Mouse (Mus musculus): ENCODE data around the gene Map2k5. TPM values are rescaled to one million over a fixed set of nuclear protein-coding genes. Genes with fewer than 3 reads are reported as not detected.

The Map2k5 gene
- polyA plus RNA-seq, 2 experiments: 37.1 to 37.5 TPM

DNA sequence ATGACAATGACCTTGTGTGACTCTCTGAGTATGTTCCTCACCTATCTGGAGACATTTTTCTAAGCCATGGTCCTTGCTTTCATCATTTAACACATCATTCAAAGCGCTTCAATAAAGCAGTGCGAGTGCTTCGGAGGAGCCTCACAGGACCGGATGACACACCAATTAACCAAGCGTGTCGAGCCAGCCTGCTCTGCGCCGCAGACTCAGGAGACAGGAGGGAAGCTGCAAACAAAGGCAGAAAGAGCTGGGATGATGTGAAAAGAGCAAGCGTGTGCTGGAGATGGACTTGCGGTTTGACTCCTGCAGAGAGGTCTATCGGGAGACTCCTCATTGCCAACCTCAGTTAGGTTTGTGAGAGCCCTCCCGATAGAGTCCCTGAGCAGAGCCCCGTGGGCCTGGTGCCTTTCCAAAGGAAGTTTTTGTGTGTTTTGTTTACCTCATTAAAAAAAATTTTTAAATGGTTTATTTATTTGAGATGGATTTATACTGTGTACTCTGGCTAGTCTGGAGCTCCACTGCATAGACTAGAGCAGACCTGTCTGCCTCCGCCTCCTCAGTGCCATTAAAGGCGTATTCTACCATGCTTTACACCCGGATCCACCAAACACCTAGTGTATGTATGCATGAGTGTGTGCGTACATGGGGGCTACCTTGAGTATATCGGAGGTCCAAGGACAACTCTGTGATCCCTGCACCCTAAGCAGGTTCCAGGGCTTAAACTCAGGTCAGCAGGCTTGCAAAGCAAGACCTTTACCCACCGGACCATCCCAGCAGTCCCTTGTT is 126.7 kb downstream of the Map2k5 start:
- H3K9ac ChIP-seq (ENCODE audit: low read depth, low read length, severe bottlenecking): no peak overlapping the region
- no peak overlapping the region for H3K4me3 ChIP-seq (replicated peaks; ENCODE audit: low read length)
- DNase-seq (ENCODE audit: low spot score) (no peak), ATAC-seq (ENCODE audit: low FRiP score, low read depth) (no peak)
- no peaks in the 10 kb centered on the region for H3K27me3 ChIP-seq (ENCODE audit: control insufficient read depth, insufficient read depth, low read length)
- H3K36me3 ChIP-seq (ENCODE audit: control insufficient read depth, insufficient read depth, low read length): peaks cover 30% of the 10 kb centered on the region
- H3K4me1 ChIP-seq (ENCODE audit: control insufficient read depth, insufficient read depth, low read length): no peaks in the 10 kb centered on the region
- no peak overlapping the region for H3K4me2 ChIP-seq (replicated peaks; ENCODE audit: low read depth, low read length, severe bottlenecking)
- no peaks in the 10 kb centered on the region for H3K9me3 ChIP-seq (ENCODE audit: control insufficient read depth, low read length)
- 59% methylated on average over 19 of the region's 19 CpGs for WGBS
- no peak overlapping the region for H3K27ac ChIP-seq (replicated peaks; ENCODE audit: low read depth, low read length)
- no peak for TF ChIP-seq POLR2A (IDR thresholded peaks at IDR 0.05; ENCODE audit: borderline replicate concordance, extremely low read depth, insufficient read depth, insufficient read length)

- no peak for TF ChIP-seq POLR2A (IDR thresholded peaks at IDR 0.05; ENCODE audit: borderline replicate concordance, extremely low read depth, insufficient read depth, insufficient read length)
- no peak overlapping the region for H3K9ac ChIP-seq (ENCODE audit: low read depth, low read length, severe bottlenecking)
These were observed 129.5 kb downstream of the Map2k5 start for GRCm38 (mm10) chr9:63248095-63248787.

DNA sequence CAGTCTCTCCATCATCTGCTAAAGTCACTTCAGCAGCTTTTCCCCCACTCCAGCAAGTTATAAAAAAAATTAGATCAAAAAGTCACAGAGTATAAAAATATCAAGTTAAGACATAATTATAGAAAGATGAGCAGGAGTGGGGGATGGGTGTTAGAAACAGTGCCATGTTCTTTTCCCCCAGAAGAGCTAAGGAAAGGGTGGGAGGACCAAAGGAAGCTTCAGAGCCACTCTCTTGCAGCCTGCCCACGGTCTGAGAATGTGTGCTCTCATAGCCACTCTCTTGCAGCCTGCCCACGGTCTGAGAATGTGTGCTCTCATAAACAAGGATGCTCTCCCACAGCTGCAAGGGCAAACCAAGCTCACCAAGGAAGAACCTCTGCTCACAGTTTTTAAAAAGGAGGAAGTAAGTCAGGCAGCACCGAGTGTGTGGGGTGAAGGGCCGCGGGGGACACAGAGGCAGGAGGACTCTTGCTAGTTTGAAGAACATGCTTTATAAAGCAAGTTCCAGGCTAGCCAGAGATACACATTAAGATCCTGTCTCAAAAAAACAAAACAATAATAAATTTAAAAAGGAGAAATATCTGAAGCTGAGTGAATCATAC is 131.0 kb downstream of the Map2k5 start:
- H3K27ac ChIP-seq (replicated peaks; ENCODE audit: low read depth, low read length): no peak overlapping the region
- ATAC-seq (ENCODE audit: low FRiP score, low read depth) (no peak), DNase-seq (ENCODE audit: low spot score) (no peak)
- no peaks in the 10 kb centered on the region for H3K9me3 ChIP-seq (ENCODE audit: control insufficient read depth, low read length)
- TF ChIP-seq POLR2A (IDR thresholded peaks at IDR 0.05; ENCODE audit: borderline replicate concordance, extremely low read depth, insufficient read depth, insufficient read length): no peak
- no peak overlapping the region for H3K4me2 ChIP-seq (replicated peaks; ENCODE audit: low read depth, low read length, severe bottlenecking)
- peaks cover under 1% of the 10 kb centered on the region; the same call in 1 of the 2 replicates for H3K4me1 ChIP-seq (ENCODE audit: control insufficient read depth, insufficient read depth, low read length)
- H3K27me3 ChIP-seq (ENCODE audit: control insufficient read depth, insufficient read depth, low read length): no peaks in the 10 kb centered on the region
- H3K36me3 ChIP-seq (ENCODE audit: control insufficient read depth, insufficient read depth, low read length): peaks cover 22% of the 10 kb centered on the region
- 69% methylated on average over 5 of the region's 5 CpGs for WGBS
- no peak overlapping the region for H3K9ac ChIP-seq (ENCODE audit: low read depth, low read length, severe bottlenecking)
- H3K4me3 ChIP-seq (replicated peaks; ENCODE audit: low read length): no peak overlapping the region

More at GRCm38 (mm10) chr9:63248095-63248787, 129.5 kb downstream of the Map2k5 start:
- no peak for DNase-seq (ENCODE audit: low spot score)
- no peak for ATAC-seq (ENCODE audit: low FRiP score, low read depth)
- Histone ChIP-seq H3K36me3 (ENCODE audit: control insufficient read depth, insufficient read depth, low read length) (peaks cover 26% of the 10 kb centered on the region), H3K4me2 (replicated peaks; ENCODE audit: low read depth, low read length, severe bottlenecking) (no peak overlapping the region), H3K27ac (replicated peaks; ENCODE audit: low read depth, low read length) (no peak overlapping the region), H3K4me1 (ENCODE audit: control insufficient read depth, insufficient read depth, low read length) (no peaks in the 10 kb centered on the region), H3K27me3 (ENCODE audit: control insufficient read depth, insufficient read depth, low read length) (no peaks in the 10 kb centered on the region), H3K4me3 (replicated peaks; ENCODE audit: low read length) (no peak overlapping the region), H3K9me3 (ENCODE audit: control insufficient read depth, low read length) (no peaks in the 10 kb centered on the region)

GRCm38 (mm10) chr9:63241961-63242360 is 135.7 kb downstream of the Map2k5 start:
- 28% methylated on average over 6 of the region's 6 CpGs for WGBS
- Histone ChIP-seq H3K9ac (ENCODE audit: low read depth, low read length, severe bottlenecking) (no peak overlapping the region), H3K27me3 (ENCODE audit: control insufficient read depth, insufficient read depth, low read length) (no peaks in the 10 kb centered on the region), H3K4me2 (replicated peaks; ENCODE audit: low read depth, low read length, severe bottlenecking) (no peak overlapping the region), H3K4me3 (replicated peaks; ENCODE audit: low read length) (no peak overlapping the region), H3K9me3 (ENCODE audit: control insufficient read depth, low read length) (no peaks in the 10 kb centered on the region), H3K27ac (replicated peaks; ENCODE audit: low read depth, low read length) (no peak overlapping the region), H3K36me3 (ENCODE audit: control insufficient read depth, insufficient read depth, low read length) (peaks cover 18% of the 10 kb centered on the region; the same call in 1 of the 2 replicates), H3K4me1 (ENCODE audit: control insufficient read depth, insufficient read depth, low read length) (peaks cover 7% of the 10 kb centered on the region; the same call in 1 of the 2 replicates)
- ATAC-seq (ENCODE audit: low FRiP score, low read depth): no peak
- DNase-seq (ENCODE audit: low spot score): no peak
- TF ChIP-seq POLR2A (IDR thresholded peaks at IDR 0.05; ENCODE audit: borderline replicate concordance, extremely low read depth, insufficient read depth, insufficient read length): no peak

DNA sequence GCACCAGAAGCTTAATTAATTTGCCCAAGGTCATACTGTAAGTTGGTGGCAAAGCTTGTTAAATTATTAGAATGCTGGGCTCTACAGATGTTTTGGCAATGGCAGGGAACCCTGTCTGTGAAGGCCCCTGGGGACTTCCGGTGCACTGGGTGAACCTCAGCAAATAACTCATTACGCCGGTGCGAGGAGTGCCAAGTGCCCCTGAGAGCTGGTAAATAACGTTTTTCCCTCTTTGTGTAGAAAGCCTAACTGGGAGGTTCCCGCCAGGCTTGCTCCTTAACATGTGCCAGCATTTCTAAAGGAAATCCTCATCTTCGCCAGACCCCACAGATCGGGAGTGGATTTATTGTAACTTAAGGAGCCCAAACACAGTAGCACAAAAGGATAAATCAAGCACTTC is 136.5 kb downstream of the Map2k5 start:
- Histone ChIP-seq H3K9me3 (ENCODE audit: control insufficient read depth, low read length) (no peaks in the 10 kb centered on the region), H3K27ac (replicated peaks; ENCODE audit: low read depth, low read length) (no peak overlapping the region), H3K36me3 (ENCODE audit: control insufficient read depth, insufficient read depth, low read length) (peaks cover 18% of the 10 kb centered on the region; the same call in 1 of the 2 replicates), H3K9ac (ENCODE audit: low read depth, low read length, severe bottlenecking) (no peak overlapping the region), H3K4me3 (replicated peaks; ENCODE audit: low read length) (no peak overlapping the region), H3K27me3 (ENCODE audit: control insufficient read depth, insufficient read depth, low read length) (no peaks in the 10 kb centered on the region), H3K4me2 (replicated peaks; ENCODE audit: low read depth, low read length, severe bottlenecking) (no peak overlapping the region), H3K4me1 (ENCODE audit: control insufficient read depth, insufficient read depth, low read length) (peaks cover 7% of the 10 kb centered on the region; the same call in 1 of the 2 replicates)
- peak; percentile 4 for DNase-seq (ENCODE audit: low spot score)
- TF ChIP-seq POLR2A (IDR thresholded peaks at IDR 0.05; ENCODE audit: borderline replicate concordance, extremely low read depth, insufficient read depth, insufficient read length): no peak
- ATAC-seq (ENCODE audit: low FRiP score, low read depth): no peak
- WGBS: 18% methylated on average over 8 of the region's 8 CpGs

Measured in limb, embryonic 14.5 days (tissue).